In genomic region chr5:71606907-71607306, GRCm38 (mm10) we compare ENCODE assay signal across 35 mouse cellular contexts. TPM values are rescaled to one million over a fixed set of nuclear protein-coding genes. Genes with fewer than 3 reads are reported as not detected.
DNase-seq lines count a peak whose midpoint lies in the region; ATAC-seq and TF ChIP-seq lines count a peak whose summit lies in the region.
"Had no signal": no experiment of that assay in that cellular context is flagged by ENCODE, and none has a peak within 500 bp of the region (broad histone marks: within the 10 kb centered on the region; RNA-seq: fewer than 3 reads in every experiment).

No protein-coding gene starts in this region.

- H3K4me2 ChIP-seq in heart, embryonic 13.5 days: peak overlapping the region; percentile 18
- H3K4me2 ChIP-seq in hindbrain, postnatal 0 days (ENCODE audit: low read depth, low read length): no peak overlapping the region
- H3K4me2 ChIP-seq in neural tube, embryonic 13.5 days: no peak overlapping the region
- no peak overlapping the region for H3K4me2 ChIP-seq in neural tube, embryonic 15.5 days
- H3K4me2 ChIP-seq: embryonic facial prominence, embryonic 13.5 days; forebrain, embryonic 13.5 days; limb, embryonic 13.5 days; liver, embryonic 12.5 days; neural tube, embryonic 12.5 days had no signal

- H3K27me3 ChIP-seq in heart, embryonic 13.5 days (replicated peaks): no peaks in the 10 kb centered on the region
- no peaks in the 10 kb centered on the region for H3K27me3 ChIP-seq in hindbrain, postnatal 0 days (ENCODE audit: insufficient read depth, low read length)
- H3K27me3 ChIP-seq in hindbrain, embryonic 10.5 days (ENCODE audit: insufficient read depth, poor library complexity, severe bottlenecking): no peaks in the 10 kb centered on the region
- H3K27me3 ChIP-seq in neural tube, embryonic 13.5 days: no peaks in the 10 kb centered on the region
- H3K27me3 ChIP-seq in neural tube, embryonic 15.5 days (replicated peaks): no peaks in the 10 kb centered on the region
- H3K27me3 ChIP-seq: CH12.LX; embryonic facial prominence, embryonic 13.5 days; forebrain, embryonic 13.5 days; limb, embryonic 13.5 days; liver, embryonic 12.5 days; neural tube, embryonic 12.5 days had no signal

- WGBS in heart, embryonic 13.5 days: 54% methylated on average over 4 of the region's 4 CpGs
- 43% methylated on average over 4 of the region's 4 CpGs for WGBS in hindbrain, postnatal 0 days
- WGBS in hindbrain, embryonic 10.5 days: 62% methylated on average over 4 of the region's 4 CpGs
- WGBS in neural tube, embryonic 13.5 days: 20% methylated on average over 4 of the region's 4 CpGs
- WGBS in neural tube, embryonic 15.5 days: 15% methylated on average over 4 of the region's 4 CpGs

- TF ChIP-seq CTCF in hindbrain, postnatal 0 days (IDR thresholded peaks at IDR 0.05; ENCODE audit: low read depth): no peak

- H3K36me3 ChIP-seq in heart, embryonic 13.5 days: no peaks in the 10 kb centered on the region
- no peaks in the 10 kb centered on the region for H3K36me3 ChIP-seq in hindbrain, postnatal 0 days (ENCODE audit: insufficient read depth, low read length)
- H3K36me3 ChIP-seq in hindbrain, embryonic 10.5 days: no peaks in the 10 kb centered on the region
- no peaks in the 10 kb centered on the region for H3K36me3 ChIP-seq in neural tube, embryonic 13.5 days
- H3K36me3 ChIP-seq in neural tube, embryonic 15.5 days: no peaks in the 10 kb centered on the region
- H3K36me3 ChIP-seq: embryonic facial prominence, embryonic 13.5 days; G1E; limb, embryonic 13.5 days; liver, embryonic 12.5 days; midbrain, embryonic 10.5 days; neural tube, embryonic 12.5 days had no signal

- H3K9me3 ChIP-seq in heart, embryonic 13.5 days: no peaks in the 10 kb centered on the region
- no peaks in the 10 kb centered on the region for H3K9me3 ChIP-seq in hindbrain, postnatal 0 days (ENCODE audit: low read length)
- no peaks in the 10 kb centered on the region for H3K9me3 ChIP-seq in hindbrain, embryonic 10.5 days
- H3K9me3 ChIP-seq in neural tube, embryonic 13.5 days: no peaks in the 10 kb centered on the region
- H3K9me3 ChIP-seq in neural tube, embryonic 15.5 days (replicated peaks): no peaks in the 10 kb centered on the region
- H3K9me3 ChIP-seq: embryonic facial prominence, embryonic 13.5 days; forebrain, embryonic 13.5 days; G1E; limb, embryonic 13.5 days; liver, embryonic 12.5 days; midbrain, embryonic 10.5 days; neural tube, embryonic 12.5 days had no signal

- no peak overlapping the region for H3K9ac ChIP-seq in heart, embryonic 13.5 days
- no peak overlapping the region for H3K9ac ChIP-seq in hindbrain, postnatal 0 days (replicated peaks; ENCODE audit: low read length)
- H3K9ac ChIP-seq in neural tube, embryonic 13.5 days: no peak overlapping the region
- no peak overlapping the region for H3K9ac ChIP-seq in neural tube, embryonic 15.5 days (replicated peaks)
- H3K9ac ChIP-seq: embryonic facial prominence, embryonic 13.5 days; forebrain, embryonic 13.5 days; limb, embryonic 13.5 days; liver, embryonic 12.5 days; neural tube, embryonic 12.5 days had no signal

- peak overlapping the region; percentile 61; the same call in 1 of the 2 replicates for H3K27ac ChIP-seq in heart, embryonic 13.5 days (replicated peaks)
- H3K27ac ChIP-seq in hindbrain, postnatal 0 days: no peak overlapping the region
- H3K27ac ChIP-seq in hindbrain, embryonic 10.5 days: no peak overlapping the region
- H3K27ac ChIP-seq in neural tube, embryonic 13.5 days (replicated peaks): no peak overlapping the region
- no peak overlapping the region for H3K27ac ChIP-seq in neural tube, embryonic 15.5 days (replicated peaks)
- H3K27ac ChIP-seq: embryonic facial prominence, embryonic 13.5 days; forebrain, embryonic 13.5 days; limb, embryonic 13.5 days; liver, embryonic 12.5 days; midbrain, embryonic 10.5 days; neural tube, embryonic 12.5 days had no signal

- DNase-seq in heart, postnatal 36 days: no peak
- peak; percentile 38 for DNase-seq in hindbrain, postnatal 0 days (ENCODE audit: low spot score)
- no peak for DNase-seq in hindbrain, embryonic 10.5 days (ENCODE audit: low spot score)
- no peak for DNase-seq in neural tube, embryonic 10.5 days (ENCODE audit: extremely low spot score, low spot score)
- DNase-seq: B cell, adult 2 months; cerebellum, adult 2 months; cerebellum, postnatal 25 days; embryo, embryonic 11 days; gastrocnemius, postnatal 10 days; kidney, adult 18-20 months; kidney, postnatal 10 days; lung, adult 18-20 months; lung, postnatal 10 days; right cerebral cortex, postnatal 14 days; spleen, adult 18-20 months had no signal

- H3K4me1 ChIP-seq in heart, embryonic 13.5 days: peaks cover 30% of the 10 kb centered on the region
- no peaks in the 10 kb centered on the region for H3K4me1 ChIP-seq in hindbrain, postnatal 0 days (ENCODE audit: insufficient read depth, low read length)
- H3K4me1 ChIP-seq in hindbrain, embryonic 10.5 days (replicated peaks): no peaks in the 10 kb centered on the region
- 0 out of 2 replicates have a peak, but pooled peaks cover 9% of the 10 kb centered on the region for H3K4me1 ChIP-seq in neural tube, embryonic 13.5 days (replicated peaks)
- peaks cover 8% of the 10 kb centered on the region; the same call in 1 of the 2 replicates for H3K4me1 ChIP-seq in neural tube, embryonic 15.5 days
- H3K4me1 ChIP-seq: liver, embryonic 12.5 days; midbrain, embryonic 10.5 days; neural tube, embryonic 12.5 days had no signal

- no peak for ATAC-seq in heart, embryonic 13.5 days (ENCODE audit: extremely low read depth, insufficient number of reproducible peaks, low FRiP score, low TSS enrichment)
- no peak for ATAC-seq in hindbrain, postnatal 0 days
- ATAC-seq in neural tube, embryonic 13.5 days (ENCODE audit: low read depth): 0 out of 2 replicates have a peak, but pooled peaks have one; percentile 19
- peak; percentile 50; the same call in 1 of the 2 replicates for ATAC-seq in neural tube, embryonic 15.5 days (ENCODE audit: low FRiP score)
- ATAC-seq: forebrain, embryonic 13.5 days; inflammation-experienced regulatory T-cells, adult 6 months; liver, embryonic 12.5 days; Patski had no signal

- intact Hi-C loops in heart, postnatal 36 days (cut with DNase I): no loop called here

- no peak overlapping the region for H3K4me3 ChIP-seq in heart, embryonic 13.5 days
- no peak overlapping the region for H3K4me3 ChIP-seq in hindbrain, postnatal 0 days (ENCODE audit: low read length)
- H3K4me3 ChIP-seq in hindbrain, embryonic 10.5 days: no peak overlapping the region
- no peak overlapping the region for H3K4me3 ChIP-seq in neural tube, embryonic 13.5 days
- H3K4me3 ChIP-seq in neural tube, embryonic 15.5 days (replicated peaks): no peak overlapping the region
- H3K4me3 ChIP-seq: embryonic facial prominence, embryonic 13.5 days; erythroblast, embryonic 14.5 days; forebrain, embryonic 13.5 days; limb, embryonic 13.5 days; liver, embryonic 12.5 days; midbrain, embryonic 10.5 days; neural tube, embryonic 12.5 days had no signal

RNA-seq across cellular contexts. Expression of gene Gabrb1, which starts 51.0 kb away (rescaled TPM):
- polyA plus RNA-seq in heart, embryonic 13.5 days (2015; fragmentation: Nextera tagmentation; extraction: Ambion mirVana): 1.3 and 1.4 TPM in 2 replicates
- under 1 TPM; 0.03 to 0.06 TPM for total RNA-seq in heart, postnatal 36 days (2021)
- 12.3 and 12.9 TPM in 2 replicates for total RNA-seq in hindbrain, postnatal 0 days (2014; rRNA removed)
- 34.2 and 37.3 TPM in 2 replicates for polyA plus RNA-seq in hindbrain, postnatal 0 days (2015; fragmentation: Nextera tagmentation; extraction: Ambion mirVana)
- 0.05 and 0.33 TPM in 2 replicates for polyA plus RNA-seq in hindbrain, embryonic 10.5 days (2016; fragmentation: Nextera tagmentation; extraction: Ambion mirVana)
- 8.7 and 13.2 TPM in 2 replicates for polyA plus RNA-seq in neural tube, embryonic 13.5 days (2015; fragmentation: Nextera tagmentation; extraction: Ambion mirVana)
- polyA plus RNA-seq in neural tube, embryonic 15.5 days (2015; fragmentation: Nextera tagmentation; extraction: Ambion mirVana): 33.1 and 35.5 TPM in 2 replicates
- total RNA-seq: CH12.LX; granulocyte monocyte progenitor cell, adult 5-6 weeks had no signal
- polyA plus RNA-seq: erythroblast, embryonic 14.5 days; G1E had no signal

RNA-seq across cellular contexts. Expression of gene Gabra4, which starts 51.2 kb away (rescaled TPM):
- polyA plus RNA-seq in heart, embryonic 13.5 days (2015; fragmentation: Nextera tagmentation; extraction: Ambion mirVana): 6.1 and 7.6 TPM in 2 replicates
- not detected for total RNA-seq in heart, postnatal 36 days (2021)
- 14.1 and 14.3 TPM in 2 replicates for total RNA-seq in hindbrain, postnatal 0 days (2014; rRNA removed)
- 26.9 TPM in 2 replicates for polyA plus RNA-seq in hindbrain, postnatal 0 days (2015; fragmentation: Nextera tagmentation; extraction: Ambion mirVana)
- polyA plus RNA-seq in hindbrain, embryonic 10.5 days (2016; fragmentation: Nextera tagmentation; extraction: Ambion mirVana): 1.4 and 1.9 TPM in 2 replicates
- 9.4 and 9.5 TPM in 2 replicates for polyA plus RNA-seq in neural tube, embryonic 13.5 days (2015; fragmentation: Nextera tagmentation; extraction: Ambion mirVana)
- polyA plus RNA-seq in neural tube, embryonic 15.5 days (2015; fragmentation: Nextera tagmentation; extraction: Ambion mirVana): 21.2 and 22.1 TPM in 2 replicates
- total RNA-seq: granulocyte monocyte progenitor cell, adult 5-6 weeks had no signal
- polyA plus RNA-seq: erythroblast, embryonic 14.5 days; G1E; Patski had no signal

RNA-seq across cellular contexts. Expression of gene Cox7b2, which starts 58.9 kb away (rescaled TPM):
- 0.41 and 0.79 TPM in 2 replicates for polyA plus RNA-seq in heart, embryonic 13.5 days (2015; fragmentation: Nextera tagmentation; extraction: Ambion mirVana)
- total RNA-seq in heart, postnatal 36 days (2021): not detected
- not detected in 2 replicates for total RNA-seq in hindbrain, postnatal 0 days (2014; rRNA removed)
- polyA plus RNA-seq in hindbrain, postnatal 0 days (2015; fragmentation: Nextera tagmentation; extraction: Ambion mirVana): 1.4 and 1.6 TPM in 2 replicates
- polyA plus RNA-seq in hindbrain, embryonic 10.5 days (2016; fragmentation: Nextera tagmentation; extraction: Ambion mirVana): not detected in 2 replicates
- polyA plus RNA-seq in neural tube, embryonic 13.5 days (2015; fragmentation: Nextera tagmentation; extraction: Ambion mirVana): 0.80 TPM in 1 of 2 replicates, not detected in the other
- 0.74 and 0.83 TPM in 2 replicates for polyA plus RNA-seq in neural tube, embryonic 15.5 days (2015; fragmentation: Nextera tagmentation; extraction: Ambion mirVana)
- total RNA-seq: adrenal gland, adult 18-20 months; adrenal gland, postnatal 4 days; CH12.LX; G1E; gastrocnemius, postnatal 10 days; granulocyte monocyte progenitor cell, adult 5-6 weeks; layer of hippocampus, postnatal 14 days had no signal
- polyA plus RNA-seq: embryonic facial prominence, embryonic 13.5 days; erythroblast, embryonic 14.5 days; forebrain, embryonic 13.5 days; G1E; hindbrain, embryonic 11.5 days; inflammation-experienced regulatory T-cells, adult 6 months; liver, embryonic 12.5 days; midbrain, embryonic 10.5 days; neural tube, embryonic 12.5 days; Patski; thymus, postnatal 0 days had no signal

Comparison
In these comparisons a context has a peak if more than half of its experiments do, and no peak if none do; other contexts are left out.
1. ATAC-seq: peak in neural tube, embryonic 13.5 days (single experiment) and neural tube, embryonic 15.5 days (single experiment); none in heart, embryonic 13.5 days (single experiment) and hindbrain, postnatal 0 days (single experiment).